Mouse (Mus musculus) CH12.LX (cell line): ENCODE results near the gene Hist2h2ac.

Experiments
- CTCF ChIP-seq, 2 experiments: IDR thresholded peaks in 1 of 2; conservative IDR thresholded peaks in 1 of 2; 2 replicates each; pipeline ENCODE4 v1.5.1; 2011 to 2012; ENCODE audit warnings: low read depth in 2 of 2, low read length in 2 of 2, improper control_type of control experiment in 1 of 2, inconsistent platforms in 1 of 2, mild to moderate bottlenecking in 1 of 2, moderate library complexity in 1 of 2
- ELF1 ChIP-seq: IDR thresholded peaks from 2 replicates; pipeline ENCODE4 v1.6.1; 2014; ENCODE audit warnings: low read depth, mild to moderate bottlenecking, inconsistent platforms, low read length, improper control_type of control experiment
- MXI1 ChIP-seq: IDR thresholded peaks from 2 replicates; pipeline ENCODE4 v1.6.1; 2011; ENCODE audit warnings: mild to moderate bottlenecking, low read depth, low read length, improper control_type of control experiment
- POLR2A ChIP-seq: IDR thresholded peaks from 2 replicates; pipeline ENCODE4 v1.6.1; 2011; ENCODE audit warnings: low read depth, mild to moderate bottlenecking, improper control_type of control experiment, low read length
- ZNF384 ChIP-seq: IDR thresholded peaks from 2 replicates; pipeline ENCODE4 v1.6.1; 2012; ENCODE audit warnings: low read depth, low read length, improper control_type of control experiment, inconsistent platforms

DNA sequence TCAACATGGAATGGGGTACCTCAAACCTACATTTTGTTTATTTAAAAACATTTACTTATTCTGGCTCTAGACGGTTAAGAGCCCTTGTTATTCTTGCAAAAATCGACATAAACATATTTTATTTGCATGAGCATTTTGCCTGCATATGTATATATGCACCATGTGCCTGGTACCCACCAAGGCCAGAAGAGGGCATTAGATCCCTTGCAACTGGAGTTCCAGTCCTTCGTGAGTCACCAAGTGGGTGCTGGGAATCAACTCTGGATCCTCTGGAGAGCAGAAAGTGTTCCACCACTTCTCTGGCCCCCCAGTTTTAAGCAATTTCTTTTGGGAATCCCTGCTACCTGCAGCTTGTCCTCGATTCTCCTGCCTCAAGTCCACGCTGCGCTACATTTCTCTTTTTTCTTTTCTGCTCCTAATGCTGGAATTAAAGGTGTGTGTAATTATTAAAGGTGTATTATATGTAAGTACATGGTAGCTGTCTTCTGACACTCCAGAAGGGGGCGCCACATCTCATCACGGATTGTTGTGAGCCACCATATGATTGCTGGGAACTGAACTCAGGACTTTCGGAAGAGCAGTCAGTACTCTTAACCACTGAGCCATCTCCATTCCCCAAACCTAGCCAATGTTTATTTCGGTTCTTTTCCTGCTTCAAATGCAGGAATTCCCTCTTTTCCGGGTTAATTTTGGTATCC is 24.9 kb downstream of the Hist2h2ac start:
- TF ChIP-seq MXI1 (no peak), ZNF384 (no peak), POLR2A (no peak), CTCF (conservative IDR thresholded peaks at IDR 0.05 in 1 of 2, IDR thresholded peaks at IDR 0.05 in 1 of 2; ENCODE audit: low read depth in 2 of 2, low read length in 2 of 2) (peak in 1 of 2 experiments; percentile 22; a peak in 2 of 4 replicates), ELF1 (no peak)
